Mouse (Mus musculus) stomach, embryonic 15.5 days (tissue): ENCODE measurements around the gene Fam193a. TPM values are rescaled to one million over a fixed set of nuclear protein-coding genes. Genes with fewer than 3 reads are reported as not detected.

Source experiments
- ATAC-seq: fragments of 200-750 bp; cut with Nextera tagmentation; 2 replicates; pipeline ENCODE4 v1.8.0; 2017; ENCODE audit warnings: low read depth, moderate number of reproducible peaks, moderate TSS enrichment; ENCODE audit not compliant: insufficient read depth, low FRiP score
- H3K27ac ChIP-seq: fragments of 300-500 bp; sonication (generic); 2 replicates; pipeline ENCODE4 v1.5.1; 2015; ENCODE audit warnings: mild to moderate bottlenecking, inconsistent platforms
- H3K27me3 ChIP-seq: fragments of 300-500 bp; sonication (generic); replicated peaks from 2 replicates; pipeline ENCODE4 v1.6.1; 2015; ENCODE audit warnings: inconsistent platforms
- H3K36me3 ChIP-seq: fragments of 300-500 bp; sonication (generic); 2 replicates; pipeline ENCODE4 v1.6.1; 2015; ENCODE audit warnings: inconsistent platforms
- H3K4me1 ChIP-seq: fragments of 300-500 bp; sonication (generic); 2 replicates; pipeline ENCODE4 v1.6.1; 2015; ENCODE audit warnings: inconsistent platforms
- H3K4me2 ChIP-seq: fragments of 300-500 bp; sonication (generic); 2 replicates; pipeline ENCODE4 v1.6.1; 2015; ENCODE audit warnings: mild to moderate bottlenecking, inconsistent platforms
- H3K4me3 ChIP-seq: fragments of 300-500 bp; sonication (generic); replicated peaks from 2 replicates; pipeline ENCODE4 v1.5.1; 2015; ENCODE audit warnings: inconsistent platforms
- H3K9ac ChIP-seq: fragments of 300-500 bp; sonication (generic); 2 replicates; pipeline ENCODE4 v1.6.1; 2015; ENCODE audit warnings: inconsistent platforms
- H3K9me3 ChIP-seq: fragments of 300-500 bp; sonication (generic); 2 replicates; pipeline ENCODE4 v1.6.1; 2016; ENCODE audit warnings: inconsistent platforms
- WGBS: fragments of 180-500 bp; shearing (Covaris S2); methylation state at CpG from one replicate; pipeline ENCODE4 v1.1.7; 2015; 5-methylcytosine and 5-hydroxymethylcytosine counted together
- polyA plus RNA-seq: library from polyadenylated mRNA; unstranded; fragments of >200 nt; fragmentation: Nextera tagmentation; extraction: Ambion mirVana; gene quantifications from 2 replicates; pipeline ENCODE4 v1.2.1, GENCODE M21; 2015

The Fam193a gene
- polyA plus RNA-seq, 1 experiment from 2014 or later, result 11.8 TPM

- Histone ChIP-seq H3K4me3 (no peak overlapping the region), H3K36me3 (peaks cover 61% of the 10 kb centered on the region), H3K27me3 (no peaks in the 10 kb centered on the region), H3K9me3 (no peaks in the 10 kb centered on the region), H3K9ac (no peak overlapping the region), H3K27ac (no peak overlapping the region), H3K4me1 (no peaks in the 10 kb centered on the region), H3K4me2 (no peak overlapping the region)
- 95% methylated on average over 3 of the region's 3 CpGs for WGBS
- ATAC-seq, result no peak
Measured at GRCm38 (mm10) chr5:34352084-34352631, 17.6 kb upstream of the Fam193a start.

- Histone ChIP-seq H3K9me3 (no peaks in the 10 kb centered on the region), H3K4me2 (no peak overlapping the region), H3K9ac (no peak overlapping the region), H3K27ac (no peak overlapping the region), H3K4me3 (no peak overlapping the region), H3K27me3 (no peaks in the 10 kb centered on the region), H3K36me3 (peaks cover 10% of the 10 kb centered on the region), H3K4me1 (no peaks in the 10 kb centered on the region)
- WGBS, result 82% methylated on average over 3 of the region's 3 CpGs
- no peak for ATAC-seq
Measured at GRCm38 (mm10) chr5:34360261-34360660, 9.5 kb upstream of the Fam193a start.

- Histone ChIP-seq H3K27ac (no peak overlapping the region), H3K27me3 (no peaks in the 10 kb centered on the region), H3K4me1 (no peaks in the 10 kb centered on the region), H3K36me3 (peaks cover 3% of the 10 kb centered on the region; the same call in 1 of the 2 replicates), H3K4me3 (no peak overlapping the region), H3K9ac (no peak overlapping the region), H3K4me2 (no peak overlapping the region), H3K9me3 (no peaks in the 10 kb centered on the region)
- no peak for ATAC-seq
Measured at GRCm38 (mm10) chr5:34363115-34363514, 6.6 kb upstream of the Fam193a start.

DNA sequence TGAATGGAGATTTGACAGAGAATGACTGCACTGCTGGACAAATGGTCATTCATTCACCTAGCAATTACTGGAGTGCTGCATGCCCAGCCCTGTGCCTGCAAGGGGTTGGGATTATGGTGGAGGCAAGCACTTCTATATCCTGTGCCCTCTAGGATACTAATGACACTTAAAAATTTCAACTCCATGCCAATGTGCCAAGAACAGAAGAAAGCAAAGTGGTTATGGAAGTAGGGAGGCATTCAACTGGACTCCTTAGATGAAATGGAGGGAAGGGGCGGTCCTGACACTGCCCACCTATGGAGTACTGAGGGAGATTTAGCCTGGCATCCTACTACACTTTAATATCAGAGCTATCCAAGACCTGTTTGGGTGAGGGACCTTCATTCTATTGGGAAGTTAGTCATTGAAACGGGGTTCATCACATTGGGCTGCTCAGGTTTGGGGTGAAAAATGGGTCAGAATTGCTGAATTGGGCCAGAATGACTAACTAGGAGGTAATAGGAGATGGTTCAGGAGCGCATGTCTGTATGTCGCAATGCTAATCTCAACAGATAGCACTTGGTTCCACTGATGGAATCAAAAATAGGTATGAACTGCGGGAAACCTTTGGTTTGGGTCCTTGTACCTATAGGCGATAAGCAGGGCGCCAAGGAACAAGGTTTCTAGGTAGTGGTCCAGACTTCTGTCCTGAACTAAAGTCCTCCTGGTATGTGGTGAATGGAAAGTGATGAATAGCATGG is 1.0 kb upstream of the Fam193a start:
- Histone ChIP-seq H3K27ac (peak overlapping the region; percentile 74), H3K4me2 (peak overlapping the region; percentile 59), H3K4me1 (peaks cover 16% of the 10 kb centered on the region), H3K4me3 (peak overlapping the region; percentile 86), H3K9me3 (no peaks in the 10 kb centered on the region), H3K9ac (peak overlapping the region; percentile 41; the same call in 1 of the 2 replicates), H3K36me3 (no peaks in the 10 kb centered on the region), H3K27me3 (no peaks in the 10 kb centered on the region)
- no peak for ATAC-seq
- WGBS, result 68% methylated on average over 7 of the region's 7 CpGs

GRCm38 (mm10) chr5:34370022-34370823 is 490 bp downstream of the Fam193a start:
- Histone ChIP-seq H3K27ac (peak overlapping the region; percentile 57; the same call in 1 of the 2 replicates), H3K27me3 (no peaks in the 10 kb centered on the region), H3K4me2 (peak overlapping the region; percentile 64), H3K36me3 (no peaks in the 10 kb centered on the region), H3K9me3 (no peaks in the 10 kb centered on the region), H3K4me3 (peak overlapping the region; percentile 86), H3K9ac (peak overlapping the region; percentile 83), H3K4me1 (peaks cover 16% of the 10 kb centered on the region)
- WGBS, result under 1% methylated on average over 79 of the region's 114 CpGs
- ATAC-seq, result no peak

GRCm38 (mm10) chr5:34370840-34371239 is 1.1 kb downstream of the Fam193a start:
- Histone ChIP-seq H3K27me3 (no peaks in the 10 kb centered on the region), H3K9me3 (no peaks in the 10 kb centered on the region), H3K36me3 (no peaks in the 10 kb centered on the region), H3K27ac (no peak overlapping the region), H3K9ac (peak overlapping the region; percentile 83), H3K4me1 (peaks cover 16% of the 10 kb centered on the region), H3K4me3 (peak overlapping the region; percentile 86), H3K4me2 (peak overlapping the region; percentile 64)
- WGBS, result 18% methylated on average over 8 of the region's 8 CpGs
- no peak for ATAC-seq

GRCm38 (mm10) chr5:34372141-34372540 is 2.4 kb downstream of the Fam193a start:
- Histone ChIP-seq H3K36me3 (no peaks in the 10 kb centered on the region), H3K27ac (no peak overlapping the region), H3K4me2 (no peak overlapping the region), H3K4me1 (peaks cover 16% of the 10 kb centered on the region), H3K9ac (no peak overlapping the region), H3K9me3 (no peaks in the 10 kb centered on the region), H3K27me3 (no peaks in the 10 kb centered on the region), H3K4me3 (no peak overlapping the region)
- ATAC-seq, result no peak

GRCm38 (mm10) chr5:34372541-34372940 is 2.8 kb downstream of the Fam193a start:
- no peaks in the 10 kb centered on the region for H3K27me3 ChIP-seq
- peaks cover 16% of the 10 kb centered on the region for H3K4me1 ChIP-seq
- no peak for ATAC-seq
- no peak overlapping the region for H3K4me3 ChIP-seq
- H3K9me3 ChIP-seq, result no peaks in the 10 kb centered on the region
- no peak overlapping the region for H3K9ac ChIP-seq
- no peaks in the 10 kb centered on the region for H3K36me3 ChIP-seq
- no peak overlapping the region for H3K27ac ChIP-seq
- no peak overlapping the region for H3K4me2 ChIP-seq

- no peaks in the 10 kb centered on the region for H3K27me3 ChIP-seq
- no peaks in the 10 kb centered on the region for H3K36me3 ChIP-seq
- H3K9me3 ChIP-seq, result no peaks in the 10 kb centered on the region
- no peak overlapping the region for H3K9ac ChIP-seq
- H3K4me1 ChIP-seq, result no peaks in the 10 kb centered on the region
- H3K4me2 ChIP-seq, result no peak overlapping the region
- no peak overlapping the region for H3K4me3 ChIP-seq
- ATAC-seq, result no peak
- no peak overlapping the region for H3K27ac ChIP-seq
Measured at GRCm38 (mm10) chr5:34378787-34379186, 9.1 kb downstream of the Fam193a start.

GRCm38 (mm10) chr5:34381700-34382099 is 12.0 kb downstream of the Fam193a start:
- H3K4me3 ChIP-seq, result no peak overlapping the region
- no peak overlapping the region for H3K9ac ChIP-seq
- 0 out of 2 replicates have a peak, but pooled peaks cover 5% of the 10 kb centered on the region for H3K36me3 ChIP-seq
- ATAC-seq, result no peak
- H3K27ac ChIP-seq, result no peak overlapping the region
- WGBS, result 88% methylated on average over 2 of the region's 2 CpGs
- no peaks in the 10 kb centered on the region for H3K27me3 ChIP-seq
- H3K9me3 ChIP-seq, result no peaks in the 10 kb centered on the region
- no peak overlapping the region for H3K4me2 ChIP-seq
- H3K4me1 ChIP-seq, result no peaks in the 10 kb centered on the region

- Histone ChIP-seq H3K27ac (no peak overlapping the region), H3K36me3 (0 out of 2 replicates have a peak, but pooled peaks cover 5% of the 10 kb centered on the region), H3K4me1 (no peaks in the 10 kb centered on the region), H3K4me3 (no peak overlapping the region), H3K9ac (no peak overlapping the region), H3K27me3 (no peaks in the 10 kb centered on the region), H3K9me3 (no peaks in the 10 kb centered on the region), H3K4me2 (no peak overlapping the region)
- 95% methylated on average over 5 of the region's 5 CpGs for WGBS
- no peak for ATAC-seq
Measured at GRCm38 (mm10) chr5:34385616-34386015, 15.9 kb downstream of the Fam193a start.

GRCm38 (mm10) chr5:34386744-34387143 is 17.0 kb downstream of the Fam193a start:
- Histone ChIP-seq H3K36me3 (0 out of 2 replicates have a peak, but pooled peaks cover 5% of the 10 kb centered on the region), H3K4me1 (no peaks in the 10 kb centered on the region), H3K27ac (no peak overlapping the region), H3K4me3 (no peak overlapping the region), H3K27me3 (no peaks in the 10 kb centered on the region), H3K4me2 (no peak overlapping the region), H3K9ac (no peak overlapping the region), H3K9me3 (no peaks in the 10 kb centered on the region)
- ATAC-seq, result no peak
- 93% methylated on average over 2 of the region's 2 CpGs for WGBS
